Mouse (Mus musculus) hindbrain, embryonic 12.5 days (tissue): ENCODE measurements around the gene Lsp1. TPM values are rescaled to one million over a fixed set of nuclear protein-coding genes. Genes with fewer than 3 reads are reported as not detected.
A peak's percentile ranks its signal among the peaks of the same experiment; 100 is the strongest.

Experiments used
- ATAC-seq: fragments of 200-750 bp; cut with Nextera tagmentation; 2 replicates; pipeline ENCODE4 v1.8.0; 2017; ENCODE audit warnings: moderate TSS enrichment; ENCODE audit not compliant: low FRiP score
- H3K27ac ChIP-seq: fragments of 300-500 bp; sonication (generic); 2 replicates; pipeline ENCODE4 v1.5.1; 2016; ENCODE audit warnings: mild to moderate bottlenecking
- H3K27me3 ChIP-seq: fragments of 300-500 bp; sonication (generic); 2 replicates; pipeline ENCODE4 v1.6.1; 2016; ENCODE audit warnings: mild to moderate bottlenecking
- H3K36me3 ChIP-seq: fragments of 300-500 bp; sonication (generic); 2 replicates; pipeline ENCODE4 v1.6.1; 2016; ENCODE audit warnings: mild to moderate bottlenecking
- H3K4me1 ChIP-seq: fragments of 300-500 bp; sonication (generic); 2 replicates; pipeline ENCODE4 v1.6.1; 2016
- H3K4me2 ChIP-seq: fragments of 300-500 bp; sonication (generic); replicated peaks from 2 replicates; pipeline ENCODE4 v1.6.1; 2016; ENCODE audit warnings: mild to moderate bottlenecking
- H3K4me3 ChIP-seq: fragments of 300-500 bp; sonication (generic); 2 replicates; pipeline ENCODE4 v1.5.1; 2016; ENCODE audit warnings: mild to moderate bottlenecking
- H3K9ac ChIP-seq: fragments of 300-500 bp; sonication (generic); 2 replicates; pipeline ENCODE4 v1.6.1; 2016; ENCODE audit warnings: mild to moderate bottlenecking, moderate library complexity
- H3K9me3 ChIP-seq: fragments of 300-500 bp; sonication (generic); replicated peaks from 2 replicates; pipeline ENCODE4 v1.6.1; 2016; ENCODE audit warnings: mild to moderate bottlenecking
- WGBS: fragments of 180-500 bp; shearing (Covaris S2); methylation state at CpG from one replicate; pipeline ENCODE4 v1.1.7; 2016; 5-methylcytosine and 5-hydroxymethylcytosine counted together
- polyA plus RNA-seq: library from polyadenylated mRNA; unstranded; fragments of >200 nt; fragmentation: Nextera tagmentation; extraction: Ambion mirVana; gene quantifications from 2 replicates; pipeline ENCODE4 v1.2.1, GENCODE M21; 2016

Gene Lsp1
- polyA plus RNA-seq, 1 experiment from 2014 or later: 9.6 TPM

- peak overlapping the region; percentile 85 for H3K27ac ChIP-seq
- no peaks in the 10 kb centered on the region for H3K27me3 ChIP-seq
- ATAC-seq: no peak
- H3K36me3 ChIP-seq: 0 out of 2 replicates have a peak, but pooled peaks cover 17% of the 10 kb centered on the region
- 67% methylated on average over 5 of the region's 5 CpGs for WGBS
- H3K9me3 ChIP-seq: no peaks in the 10 kb centered on the region
- H3K4me1 ChIP-seq: peaks cover 46% of the 10 kb centered on the region
- H3K4me2 ChIP-seq: no peak overlapping the region
- H3K9ac ChIP-seq: no peak overlapping the region
- H3K4me3 ChIP-seq: no peak overlapping the region
These were observed 76.6 kb downstream of the Lsp1 start for GRCm38 (mm10) chr7:142537181-142537580.

DNA sequence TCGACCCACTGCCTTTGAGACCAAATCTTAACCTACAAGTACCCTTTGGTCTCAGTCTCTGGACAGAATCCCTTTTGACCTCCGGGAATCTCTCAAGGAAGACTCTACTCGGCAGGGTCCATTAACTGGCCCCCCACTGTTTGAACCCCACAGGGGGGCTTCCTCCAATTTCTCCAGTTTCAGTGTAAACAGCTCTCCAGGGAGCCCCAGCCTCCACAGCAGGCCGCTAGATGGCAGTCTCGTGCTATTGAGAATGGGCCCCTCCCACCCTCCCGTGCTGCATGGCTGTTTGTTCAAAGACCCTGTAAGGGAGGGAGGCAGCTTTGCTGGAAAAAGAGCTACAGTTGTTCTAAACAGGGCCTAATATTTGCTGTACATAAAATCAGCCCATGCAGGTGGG lies 77.3 kb downstream of the Lsp1 start:
- Histone ChIP-seq H3K36me3 (0 out of 2 replicates have a peak, but pooled peaks cover 17% of the 10 kb centered on the region), H3K27ac (peak overlapping the region; percentile 85), H3K9ac (peak overlapping the region; percentile 41; the same call in 1 of the 2 replicates), H3K9me3 (no peaks in the 10 kb centered on the region), H3K4me3 (no peak overlapping the region), H3K4me1 (peaks cover 46% of the 10 kb centered on the region), H3K27me3 (no peaks in the 10 kb centered on the region), H3K4me2 (no peak overlapping the region)
- whole genome bisulfite sequencing: 9% methylated on average over 6 of the region's 6 CpGs
- ATAC-seq: 0 out of 2 replicates have a peak, but pooled peaks have one; percentile 44

GRCm38 (mm10) chr7:142538291-142538690 lies 77.7 kb downstream of the Lsp1 start:
- 23% methylated on average over 4 of the region's 4 CpGs for WGBS

DNA sequence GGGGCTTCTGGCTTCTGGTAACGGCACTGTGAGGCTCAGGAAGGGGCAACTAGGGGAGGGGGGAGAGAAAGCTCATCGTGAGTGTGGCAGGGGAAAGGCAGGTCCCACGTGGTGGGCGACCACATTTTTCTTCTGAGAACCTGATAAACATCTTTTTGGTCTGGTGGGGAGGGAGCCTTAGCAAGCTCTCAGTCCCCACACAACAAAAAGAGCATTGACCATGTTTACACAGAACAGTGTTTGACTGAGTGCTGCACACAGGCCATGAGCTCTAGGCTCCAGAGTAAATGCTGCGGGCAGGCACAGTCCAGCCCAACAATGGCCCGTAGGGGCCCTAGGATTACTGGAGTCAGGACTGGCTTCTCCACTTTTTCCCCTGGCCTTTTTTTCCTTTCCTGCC lies 78.2 kb downstream of the Lsp1 start:
- Histone ChIP-seq H3K9me3 (no peaks in the 10 kb centered on the region), H3K36me3 (0 out of 2 replicates have a peak, but pooled peaks cover 17% of the 10 kb centered on the region), H3K27ac (peak overlapping the region; percentile 85), H3K4me2 (no peak overlapping the region), H3K9ac (peak overlapping the region; percentile 41; the same call in 1 of the 2 replicates), H3K27me3 (no peaks in the 10 kb centered on the region), H3K4me3 (no peak overlapping the region), H3K4me1 (peaks cover 47% of the 10 kb centered on the region)
- 25% methylated on average over 6 of the region's 6 CpGs for WGBS
- ATAC-seq: no peak

More at GRCm38 (mm10) chr7:142538291-142538690, 77.7 kb downstream of the Lsp1 start:
- no peak overlapping the region for H3K4me3 ChIP-seq
- H3K36me3 ChIP-seq: 0 out of 2 replicates have a peak, but pooled peaks cover 17% of the 10 kb centered on the region
- no peak overlapping the region for H3K4me2 ChIP-seq
- peak overlapping the region; percentile 85 for H3K27ac ChIP-seq
- peak overlapping the region; percentile 41 for H3K9ac ChIP-seq
- no peak for ATAC-seq
- no peaks in the 10 kb centered on the region for H3K27me3 ChIP-seq
- peaks cover 50% of the 10 kb centered on the region for H3K4me1 ChIP-seq
- H3K9me3 ChIP-seq: no peaks in the 10 kb centered on the region

- Histone ChIP-seq H3K4me2 (no peak overlapping the region), H3K27me3 (no peaks in the 10 kb centered on the region), H3K36me3 (0 out of 2 replicates have a peak, but pooled peaks cover 17% of the 10 kb centered on the region), H3K9ac (no peak overlapping the region), H3K27ac (peak overlapping the region; percentile 85), H3K4me3 (no peak overlapping the region), H3K9me3 (no peaks in the 10 kb centered on the region), H3K4me1 (peaks cover 40% of the 10 kb centered on the region)
- WGBS: 64% methylated on average over 8 of the region's 8 CpGs
- ATAC-seq: no peak
These were observed 79.2 kb downstream of the Lsp1 start for GRCm38 (mm10) chr7:142539828-142540227.

GRCm38 (mm10) chr7:142542771-142543303 lies 82.2 kb downstream of the Lsp1 start:
- peaks cover 42% of the 10 kb centered on the region for H3K4me1 ChIP-seq
- ATAC-seq: no peak
- WGBS: 26% methylated on average over 11 of the region's 11 CpGs
- peak overlapping the region; percentile 48 for H3K27ac ChIP-seq
- H3K9me3 ChIP-seq: no peaks in the 10 kb centered on the region
- H3K27me3 ChIP-seq: no peaks in the 10 kb centered on the region
- no peak overlapping the region for H3K4me3 ChIP-seq
- 0 out of 2 replicates have a peak, but pooled peaks cover 10% of the 10 kb centered on the region for H3K36me3 ChIP-seq
- peak overlapping the region; percentile 38; the same call in 1 of the 2 replicates for H3K9ac ChIP-seq
- 0 out of 2 replicates have a peak overlapping the region, but pooled peaks have one; percentile 3 for H3K4me2 ChIP-seq

Other genes with a start within 250 kb of the Lsp1 start
- gene Gm7579, start 248.9 kb upstream of the Lsp1 start, polyA plus RNA-seq: not detected in 2 replicates
- not detected in 2 replicates for gene Krtap5-5, start 230.8 kb upstream of the Lsp1 start, polyA plus RNA-seq
- not detected in 2 replicates for gene Gm40460, start 219.7 kb upstream of the Lsp1 start, polyA plus RNA-seq
- not detected in 2 replicates for gene Gm2431, start 202.5 kb upstream of the Lsp1 start, polyA plus RNA-seq
- gene Gm4559, start 186.4 kb upstream of the Lsp1 start, polyA plus RNA-seq: not detected in 2 replicates
- not detected in 2 replicates for gene Krtap5-1, start 163.7 kb upstream of the Lsp1 start, polyA plus RNA-seq
- not detected in 2 replicates for gene Krtap5-4, start 157.3 kb upstream of the Lsp1 start, polyA plus RNA-seq
- gene Ifitm10, start 87.1 kb upstream of the Lsp1 start, polyA plus RNA-seq: 0.82 and 1.3 TPM in 2 replicates
- gene Gm49369, start 78.1 kb upstream of the Lsp1 start, polyA plus RNA-seq: not detected in 2 replicates
- gene Ctsd, start 72.8 kb upstream of the Lsp1 start, polyA plus RNA-seq: 213 and 215 TPM in 2 replicates
- 0.30 TPM in 1 of 2 replicates, not detected in the other for gene Syt8, start 26.0 kb upstream of the Lsp1 start, polyA plus RNA-seq
- gene Tnni2, start 19.0 kb upstream of the Lsp1 start, polyA plus RNA-seq: 1.9 and 3.6 TPM in 2 replicates
- gene Tnnt3, start 38.0 kb downstream of the Lsp1 start, polyA plus RNA-seq: 1.8 and 5.8 TPM in 2 replicates
- gene Mrpl23, start 71.9 kb downstream of the Lsp1 start, polyA plus RNA-seq: 8.4 and 13.4 TPM in 2 replicates
- gene Igf2, start 206.0 kb downstream of the Lsp1 start, polyA plus RNA-seq: 323 and 363 TPM in 2 replicates
- gene Gm49394, start 209.1 kb downstream of the Lsp1 start, polyA plus RNA-seq: not detected in 2 replicates